Mouse (Mus musculus) CH12F3 (cell line): Measurements from ENCODE around the gene Gpr146.
"Not testable (repeated sequence)": the region's sequence is repeated elsewhere in the genome, so short reads cannot be mapped to it uniquely, and the experiment has no call there.

Experiments used
- in situ Hi-C: fragments of 300-500 bp; cut with MboI; formaldehyde crosslinking; loops from 2 replicates; pipeline ENCODE4 v1.14.3; 2020; ENCODE audit warnings: low sequenced_read_pairs

Gpr146 gene

GRCm38 (mm10) chr5:139377468-139378270 lies at the start of gene Gpr146:
Gpr146 (plus strand) TSS chr5:139377697.
- in situ Hi-C loops = no loop called here

- in situ Hi-C loops = no loop called here
These were observed 46.7 kb upstream of the Gpr146 start for GRCm38 (mm10) chr5:139330766-139331165.

GRCm38 (mm10) chr5:139331742-139332141 lies 45.8 kb upstream of the Gpr146 start:
- in situ Hi-C loops = no loop called here

- in situ Hi-C loops = no loop called here
These were observed 44.8 kb upstream of the Gpr146 start for GRCm38 (mm10) chr5:139332590-139333272.

- in situ Hi-C loops = no loop called here
These were observed 44.0 kb upstream of the Gpr146 start for GRCm38 (mm10) chr5:139333301-139334013.

- in situ Hi-C loops = not testable (repeated sequence)
These were observed 43.1 kb upstream of the Gpr146 start for GRCm38 (mm10) chr5:139334394-139334793.

- in situ Hi-C loops = no loop called here
These were observed 41.9 kb upstream of the Gpr146 start for GRCm38 (mm10) chr5:139335634-139336033.

GRCm38 (mm10) chr5:139337826-139338370 lies 39.6 kb upstream of the Gpr146 start:
- in situ Hi-C loops = no loop called here

- in situ Hi-C loops = no loop called here
These were observed 39.1 kb upstream of the Gpr146 start for GRCm38 (mm10) chr5:139338403-139338802.

GRCm38 (mm10) chr5:139338891-139339290 lies 38.6 kb upstream of the Gpr146 start:
- in situ Hi-C loops = no loop called here

- in situ Hi-C loops = no loop called here
These were observed 33.3 kb upstream of the Gpr146 start for GRCm38 (mm10) chr5:139344021-139344686.

- in situ Hi-C loops = no loop called here
These were observed 32.7 kb upstream of the Gpr146 start for GRCm38 (mm10) chr5:139344687-139345363.

GRCm38 (mm10) chr5:139345364-139345714 lies 32.2 kb upstream of the Gpr146 start:
- in situ Hi-C loops = no loop called here

GRCm38 (mm10) chr5:139347225-139347624 lies 30.3 kb upstream of the Gpr146 start:
- in situ Hi-C loops = no loop called here

GRCm38 (mm10) chr5:139349713-139350112 lies 27.8 kb upstream of the Gpr146 start:
- in situ Hi-C loops = loop anchor here (25.0 kb wide), 1 partner anchor 313 kb away; no protein-coding TSS in a partner anchor

- in situ Hi-C loops = loop anchor here (25.0 kb wide), 1 partner anchor 311 kb away; no protein-coding TSS in a partner anchor
These were observed 26.4 kb upstream of the Gpr146 start, which contains the start of gene Cox19 for GRCm38 (mm10) chr5:139351134-139351533. Cox19 (minus strand) TSS chr5:139351418.

- in situ Hi-C loops = loop anchor here (25.0 kb wide), 1 partner anchor 311 kb away; no protein-coding TSS in a partner anchor
These were observed 25.9 kb upstream of the Gpr146 start for GRCm38 (mm10) chr5:139351628-139352027.

GRCm38 (mm10) chr5:139352317-139352716 lies 25.2 kb upstream of the Gpr146 start, which contains the start of gene Cyp2w1:
Cyp2w1 (plus strand) TSS chr5:139352617.
- in situ Hi-C loops = loop anchor here (25.0 kb wide), 1 partner anchor 310 kb away; no protein-coding TSS in a partner anchor

- in situ Hi-C loops = loop anchor here (25.0 kb wide), 1 partner anchor 309 kb away; no protein-coding TSS in a partner anchor
These were observed 24.0 kb upstream of the Gpr146 start for GRCm38 (mm10) chr5:139353496-139353895.

- in situ Hi-C loops = loop anchor here (25.0 kb wide), 1 partner anchor 308 kb away; no protein-coding TSS in a partner anchor
These were observed 23.6 kb upstream of the Gpr146 start for GRCm38 (mm10) chr5:139353946-139354345.
